Mouse (Mus musculus) olfactory bulb, adult 2 months (tissue): Measurements from ENCODE around the gene Snai3.

Experiments
- CTCF ChIP-seq: fragments of 200-500 bp; IDR thresholded peaks from 2 replicates; pipeline ENCODE4 v1.5.1; 2012; ENCODE audit warnings: low read depth, mild to moderate bottlenecking, low read length, moderate library complexity; ENCODE audit not compliant: insufficient read depth
- POLR2A ChIP-seq: fragments of 200-500 bp; IDR thresholded peaks from 2 replicates; pipeline ENCODE4 v1.6.1; 2012; ENCODE audit warnings: mild to moderate bottlenecking, low read depth, low read length, moderate library complexity; ENCODE audit not compliant: insufficient read depth

GRCm38 (mm10) chr8:122415554-122415953, 45.0 kb downstream of the Snai3 start:
- TF ChIP-seq POLR2A (no peak), CTCF (no peak)
